Mouse (Mus musculus) limb, embryonic 11.5 days (tissue): ENCODE results near the gene Acadm. TPM values are rescaled to one million over a fixed set of nuclear protein-coding genes. Genes with fewer than 3 reads are reported as not detected.

Source experiments
- ATAC-seq: fragments of 200-750 bp; cut with Nextera tagmentation; 2 replicates; pipeline ENCODE4 v1.8.0; 2017; ENCODE audit warnings: low read depth; ENCODE audit not compliant: insufficient number of reproducible peaks, low FRiP score, low TSS enrichment
- DNase-seq: peaks from one replicate; pipeline ENCODE4 v3.0.0-alpha.2; 2015; ENCODE audit warnings: low spot score
- H3K27ac ChIP-seq: fragments of 300-500 bp; sonication (generic); replicated peaks from 2 replicates; pipeline ENCODE4 v1.5.1; 2014; ENCODE audit warnings: low read depth, mild to moderate bottlenecking, low read length
- H3K27me3 ChIP-seq: fragments of 300-500 bp; sonication (generic); 2 replicates; pipeline ENCODE4 v1.6.1; 2014; ENCODE audit warnings: mild to moderate bottlenecking, low read length, mixed read lengths; ENCODE audit not compliant: control insufficient read depth, insufficient read depth
- H3K36me3 ChIP-seq: fragments of 300-500 bp; sonication (generic); 2 replicates; pipeline ENCODE4 v1.6.1; 2014; ENCODE audit warnings: mild to moderate bottlenecking, low read length, moderate library complexity, mixed read lengths; ENCODE audit not compliant: control insufficient read depth, insufficient read depth
- H3K4me1 ChIP-seq: fragments of 300-500 bp; sonication (generic); 2 replicates; pipeline ENCODE4 v1.6.1; 2014; ENCODE audit warnings: low read length, mixed read lengths; ENCODE audit not compliant: control insufficient read depth, insufficient read depth
- H3K4me2 ChIP-seq: fragments of 300-500 bp; sonication (generic); 2 replicates; pipeline ENCODE4 v1.6.1; 2014; ENCODE audit warnings: low read depth, mild to moderate bottlenecking, moderate library complexity; ENCODE audit not compliant: severe bottlenecking
- H3K4me3 ChIP-seq: fragments of 300-500 bp; sonication (generic); 2 replicates; pipeline ENCODE4 v1.5.1; 2014; ENCODE audit warnings: low read depth, low read length
- H3K9ac ChIP-seq: fragments of 300-500 bp; sonication (generic); 2 replicates; pipeline ENCODE4 v1.6.1; 2014; ENCODE audit warnings: mild to moderate bottlenecking, low read length
- H3K9me3 ChIP-seq: fragments of 300-500 bp; sonication (generic); 2 replicates; pipeline ENCODE4 v1.6.1; 2016; ENCODE audit warnings: low read length; ENCODE audit not compliant: control insufficient read depth
- WGBS: fragments of 180-500 bp; shearing (Covaris S2); extraction: QIAGEN DNeasy Blood & Tissue Kit; methylation state at CpG from one replicate; pipeline ENCODE4 v1.1.7; 2014; 5-methylcytosine and 5-hydroxymethylcytosine counted together
- polyA plus RNA-seq: library from polyadenylated mRNA; unstranded; fragments of >200 nt; fragmentation: Nextera tagmentation; extraction: Ambion mirVana; gene quantifications from 2 replicates; pipeline ENCODE4 v1.2.1, GENCODE M21; 2014

Gene Acadm
- 42.5 and 43.9 TPM in 2 replicates for polyA plus RNA-seq

GRCm38 (mm10) chr3:153944335-153944990 lies at the start of gene Acadm:
TSS of gene Acadm (minus strand) at chr3:153944632.
- H3K4me2 ChIP-seq = peak within 1 kb of the TSS; percentile 50
- DNase-seq (peak; percentile 99), ATAC-seq (peak; percentile 99)
- no peaks in the 10 kb centered on the region for H3K27me3 ChIP-seq
- H3K4me3 ChIP-seq = peak within 1 kb of the TSS; percentile 74
- H3K27ac ChIP-seq = peak within 1 kb of the TSS; percentile 5; the same call in 1 of the 2 replicates
- 1% methylated on average over 40 of the region's 41 CpGs for WGBS
- peaks cover 7% of the 10 kb centered on the region; the same call in 1 of the 2 replicates for H3K4me1 ChIP-seq
- no peaks in the 10 kb centered on the region for H3K36me3 ChIP-seq
- no peaks in the 10 kb centered on the region for H3K9me3 ChIP-seq
- peak within 1 kb of the TSS; percentile 73 for H3K9ac ChIP-seq

GRCm38 (mm10) chr3:153984428-153985340 lies 40.3 kb upstream of the Acadm start:
- Histone ChIP-seq H3K4me3 (no peak overlapping the region), H3K9me3 (no peaks in the 10 kb centered on the region), H3K27ac (no peak overlapping the region), H3K27me3 (no peaks in the 10 kb centered on the region), H3K4me2 (no peak overlapping the region), H3K36me3 (no peaks in the 10 kb centered on the region), H3K4me1 (no peaks in the 10 kb centered on the region), H3K9ac (no peak overlapping the region)
- ATAC-seq = 0 out of 2 replicates have a peak, but pooled peaks have one; percentile 21
- peak; percentile 49 for DNase-seq
- 55% methylated on average over 10 of the region's 10 CpGs for WGBS

DNA sequence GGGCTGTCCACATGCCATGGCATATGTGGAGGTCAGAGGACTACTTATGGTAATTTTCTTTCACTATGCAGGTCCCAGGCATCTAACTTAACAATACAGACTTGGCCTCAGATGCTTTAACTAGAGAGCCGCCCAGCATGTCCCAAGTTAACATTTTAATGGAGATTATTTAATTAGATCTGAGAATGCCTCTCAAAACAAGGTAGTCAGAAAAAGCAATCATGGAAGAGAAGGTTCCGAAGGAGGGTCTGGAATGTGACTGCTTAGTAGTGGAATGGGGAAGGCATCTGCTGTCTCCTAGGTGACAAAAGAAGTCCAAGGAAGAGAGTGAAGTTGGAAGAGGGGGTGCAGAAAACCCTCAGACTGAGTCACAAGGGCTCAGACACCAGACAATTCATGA lies 36.2 kb upstream of the Acadm start:
- Histone ChIP-seq H3K4me2 (no peak overlapping the region), H3K36me3 (no peaks in the 10 kb centered on the region), H3K9me3 (no peaks in the 10 kb centered on the region), H3K4me1 (no peaks in the 10 kb centered on the region), H3K27me3 (0 out of 2 replicates have a peak, but pooled peaks cover 3% of the 10 kb centered on the region), H3K9ac (no peak overlapping the region), H3K4me3 (no peak overlapping the region), H3K27ac (no peak overlapping the region)
- DNase-seq (no peak), ATAC-seq (no peak)
- 68% methylated on average over 2 of the region's 2 CpGs for WGBS

DNA sequence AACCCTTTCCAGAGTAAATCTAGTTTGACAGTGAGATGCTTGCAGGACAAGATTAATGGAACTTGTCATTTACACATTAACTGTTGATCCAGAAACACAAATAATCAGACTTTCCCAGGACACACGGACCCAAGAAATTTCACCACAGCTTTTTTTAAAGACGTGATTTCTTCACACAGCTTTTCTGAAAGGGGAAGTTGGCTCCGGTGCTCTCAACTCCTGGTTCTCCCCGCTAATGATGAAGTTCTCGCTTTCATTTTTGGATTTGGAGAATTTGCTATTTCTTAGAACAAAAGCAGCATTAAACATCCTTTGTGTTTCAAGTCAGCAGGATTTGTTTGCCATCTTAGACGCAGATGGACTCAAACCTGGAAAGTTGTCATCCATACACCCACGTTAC lies 31.4 kb upstream of the Acadm start:
- Histone ChIP-seq H3K4me1 (peaks cover 2% of the 10 kb centered on the region; the same call in 1 of the 2 replicates), H3K9ac (no peak overlapping the region), H3K9me3 (no peaks in the 10 kb centered on the region), H3K27me3 (peaks cover 35% of the 10 kb centered on the region), H3K4me2 (no peak overlapping the region), H3K4me3 (no peak overlapping the region), H3K36me3 (no peaks in the 10 kb centered on the region), H3K27ac (no peak overlapping the region)
- DNase-seq (no peak), ATAC-seq (no peak)
- 85% methylated on average over 7 of the region's 7 CpGs for WGBS

- peaks cover 2% of the 10 kb centered on the region; the same call in 1 of the 2 replicates for H3K4me1 ChIP-seq
- peaks cover 35% of the 10 kb centered on the region for H3K27me3 ChIP-seq
- H3K9ac ChIP-seq = no peak overlapping the region
- no peak overlapping the region for H3K4me2 ChIP-seq
- no peaks in the 10 kb centered on the region for H3K9me3 ChIP-seq
- no peaks in the 10 kb centered on the region for H3K36me3 ChIP-seq
- H3K4me3 ChIP-seq = no peak overlapping the region
- DNase-seq = no peak
- ATAC-seq = no peak
- WGBS = 9% methylated on average over 6 of the region's 6 CpGs
- no peak overlapping the region for H3K27ac ChIP-seq
Observed at GRCm38 (mm10) chr3:153975060-153975459, 30.6 kb upstream of the Acadm start.

DNA sequence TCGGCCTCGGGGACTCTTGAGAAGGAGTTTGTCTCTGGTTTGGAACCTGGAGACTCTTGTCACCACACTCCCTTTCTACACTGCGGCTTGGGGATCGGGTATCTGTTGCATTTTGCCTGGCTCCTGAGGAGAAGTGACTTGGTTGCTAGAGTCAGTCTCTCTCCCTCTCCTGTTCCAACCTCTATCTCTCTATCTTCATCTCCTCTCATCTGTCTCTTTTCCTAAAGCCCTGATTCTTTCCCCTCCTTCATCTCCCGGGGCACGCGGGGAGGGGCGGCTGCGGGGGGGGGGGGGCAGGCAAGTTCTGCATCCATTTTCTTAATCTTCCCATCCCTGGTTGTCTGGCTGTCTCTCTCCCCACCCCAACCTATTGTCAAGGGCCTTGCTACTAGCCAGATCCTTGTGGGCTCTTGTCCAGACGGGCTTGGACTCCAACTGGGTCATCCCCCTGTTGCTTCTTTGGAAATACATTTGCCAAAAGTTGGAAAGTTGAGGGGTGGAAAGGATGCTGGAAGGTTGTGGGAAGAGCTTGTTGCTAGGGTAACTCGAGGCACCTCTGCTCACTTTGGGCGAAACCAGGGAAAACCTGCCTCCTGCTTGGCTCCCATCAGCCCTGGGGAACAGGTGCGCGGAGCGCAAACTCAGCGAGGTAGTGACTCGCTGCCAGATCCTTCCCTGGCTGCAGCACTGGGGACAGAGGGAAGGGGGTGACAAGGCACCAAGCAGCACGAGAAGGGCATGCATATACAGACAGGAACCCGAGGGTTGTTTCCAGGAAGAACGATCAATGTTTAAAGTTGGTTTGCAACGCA lies 29.7 kb upstream of the Acadm start:
- H3K4me2 ChIP-seq = peak overlapping the region; percentile 95
- ATAC-seq = peak; percentile 51; the same call in 1 of the 2 replicates
- no peaks in the 10 kb centered on the region for H3K9me3 ChIP-seq
- peaks cover 2% of the 10 kb centered on the region; the same call in 1 of the 2 replicates for H3K4me1 ChIP-seq
- H3K36me3 ChIP-seq = no peaks in the 10 kb centered on the region
- no peak overlapping the region for H3K27ac ChIP-seq
- peak overlapping the region; percentile 61; the same call in 1 of the 2 replicates for H3K9ac ChIP-seq
- H3K4me3 ChIP-seq = peak overlapping the region; percentile 51
- DNase-seq = no peak
- H3K27me3 ChIP-seq = peaks cover 35% of the 10 kb centered on the region
- 8% methylated on average over 20 of the region's 21 CpGs for WGBS

GRCm38 (mm10) chr3:153973171-153973948 lies 28.9 kb upstream of the Acadm start, which contains the start of gene Slc44a5:
TSS of gene Slc44a5 (plus strand) at chr3:153973436.
- Histone ChIP-seq H3K9ac (peak within 1 kb of the TSS; percentile 61), H3K4me3 (peak within 1 kb of the TSS; percentile 51), H3K9me3 (no peaks in the 10 kb centered on the region), H3K27me3 (peaks cover 35% of the 10 kb centered on the region), H3K4me1 (peaks cover 2% of the 10 kb centered on the region; the same call in 1 of the 2 replicates), H3K27ac (no peak within 1 kb of the TSS), H3K36me3 (no peaks in the 10 kb centered on the region), H3K4me2 (peak within 1 kb of the TSS; percentile 95)
- ATAC-seq = peak; percentile 65; the same call in 1 of the 2 replicates
- peak; percentile 53 for DNase-seq
- WGBS = under 1% methylated on average over 62 of the region's 66 CpGs
